Mouse (Mus musculus) frontal cortex, postnatal 14 days (tissue): ENCODE measurements around the gene Hsf2bp.

Source experiments
- DNase-seq, 2 experiments: peaks; one replicate each; pipeline ENCODE4 v3.0.0; 2022; ENCODE audit warnings: low spot score in 2 of 2

The Hsf2bp gene

GRCm38 (mm10) chr17:31938539-31939260 is 97.4 kb downstream of the Hsf2bp start:
- DNase-seq, result no peak

- no peak for DNase-seq
These were observed 99.0 kb downstream of the Hsf2bp start for GRCm38 (mm10) chr17:31937141-31937554.

- DNase-seq, result no peak
These were observed 100.3 kb downstream of the Hsf2bp start for GRCm38 (mm10) chr17:31935841-31936240.

- DNase-seq, result no peak
These were observed 100.9 kb downstream of the Hsf2bp start for GRCm38 (mm10) chr17:31935091-31935830.

- DNase-seq, result no peak
These were observed 102.2 kb downstream of the Hsf2bp start for GRCm38 (mm10) chr17:31933956-31934355.

- no peak for DNase-seq
These were observed 104.7 kb downstream of the Hsf2bp start for GRCm38 (mm10) chr17:31931499-31931898.

GRCm38 (mm10) chr17:31929844-31930715 is 106.1 kb downstream of the Hsf2bp start:
- DNase-seq, result no peak

GRCm38 (mm10) chr17:31929032-31929431 is 107.1 kb downstream of the Hsf2bp start:
- DNase-seq, result no peak

- no peak for DNase-seq
These were observed 108.1 kb downstream of the Hsf2bp start for GRCm38 (mm10) chr17:31927895-31928626.

- DNase-seq, result no peak
These were observed 111.9 kb downstream of the Hsf2bp start for GRCm38 (mm10) chr17:31924229-31924628.

GRCm38 (mm10) chr17:31923310-31923970 is 112.7 kb downstream of the Hsf2bp start:
- no peak for DNase-seq

- no peak for DNase-seq
These were observed 115.5 kb downstream of the Hsf2bp start for GRCm38 (mm10) chr17:31920589-31921190.

- DNase-seq, result no peak
These were observed 116.5 kb downstream of the Hsf2bp start for GRCm38 (mm10) chr17:31919599-31919998.

GRCm38 (mm10) chr17:31918374-31918773 is 117.8 kb downstream of the Hsf2bp start:
- no peak for DNase-seq

- DNase-seq, result no peak
These were observed 119.7 kb downstream of the Hsf2bp start for GRCm38 (mm10) chr17:31916461-31916775.

GRCm38 (mm10) chr17:31915756-31916460 is 120.2 kb downstream of the Hsf2bp start:
- DNase-seq, result no peak

- no peak for DNase-seq
These were observed 121.8 kb downstream of the Hsf2bp start for GRCm38 (mm10) chr17:31914323-31914722.

- no peak for DNase-seq
These were observed 123.1 kb downstream of the Hsf2bp start for GRCm38 (mm10) chr17:31912881-31913662.

- DNase-seq, result no peak
These were observed 123.8 kb downstream of the Hsf2bp start for GRCm38 (mm10) chr17:31912387-31912786.
